Mouse (Mus musculus) embryonic fibroblast, embryonic 13.5 days (primary cell): Measurements from ENCODE around the gene Il2rb. TPM values are rescaled to one million over a fixed set of nuclear protein-coding genes. Genes with fewer than 3 reads are reported as not detected.

Source experiments
- H3K27ac ChIP-seq: 2 replicates; pipeline ENCODE4 v1.5.1; 2012; ENCODE audit warnings: low read length, control low read depth, inconsistent platforms; ENCODE audit not compliant: insufficient read depth
- H3K4me1 ChIP-seq: 2 replicates; pipeline ENCODE4 v1.6.1; 2011; ENCODE audit warnings: low read length; ENCODE audit not compliant: control insufficient read depth, insufficient read depth
- H3K4me3 ChIP-seq: 2 replicates; pipeline ENCODE4 v1.5.1; 2011; ENCODE audit warnings: mild to moderate bottlenecking, control low read depth, low read length; ENCODE audit not compliant: insufficient read depth
- CTCF ChIP-seq: IDR thresholded peaks from 2 replicates; pipeline ENCODE4 v1.5.1; 2011; ENCODE audit warnings: mild to moderate bottlenecking, control low read depth, low read length, moderate library complexity, borderline replicate concordance; ENCODE audit not compliant: insufficient read depth
- POLR2A ChIP-seq: IDR thresholded peaks from 2 replicates; pipeline ENCODE4 v1.6.1; 2011; ENCODE audit warnings: low read depth, mild to moderate bottlenecking, control low read depth, low read length, moderate library complexity
- polyA plus RNA-seq: library from polyadenylated mRNA; stranded (reverse); fragments of >200 nt; gene quantifications from 2 replicates; pipeline ENCODE4 v1.2.4, GENCODE M21; 2011; ENCODE audit warnings: low read depth; ENCODE audit not compliant: missing spikeins, insufficient read length

Il2rb gene
- polyA plus RNA-seq, result 0.25 TPM in 1 of 2 replicates, not detected in the other

- Histone ChIP-seq H3K27ac (no peak within 1 kb of the TSS), H3K4me3 (no peak within 1 kb of the TSS), H3K4me1 (no peaks in the 10 kb centered on the region)
- TF ChIP-seq CTCF, result no peak
These were observed at the start of gene Il2rb for GRCm38 (mm10) chr15:78494968-78495406. TSS of gene Il2rb (minus strand) at chr15:78495271.

GRCm38 (mm10) chr15:78544561-78545001 is 49.5 kb upstream of the Il2rb start, which contains the start of gene Sstr3:
TSS of gene Sstr3 (minus strand) at chr15:78544685.
- peaks cover 9% of the 10 kb centered on the region for H3K4me1 ChIP-seq
- no peak for TF ChIP-seq CTCF
- TF ChIP-seq POLR2A, result no peak
- no peak within 1 kb of the TSS for H3K4me3 ChIP-seq
- no peak within 1 kb of the TSS for H3K27ac ChIP-seq

- TF ChIP-seq CTCF, result no peak
- no peak for TF ChIP-seq POLR2A
- peaks cover 9% of the 10 kb centered on the region for H3K4me1 ChIP-seq
- H3K4me3 ChIP-seq, result no peak overlapping the region
- no peak overlapping the region for H3K27ac ChIP-seq
These were observed 49.0 kb upstream of the Il2rb start for GRCm38 (mm10) chr15:78544041-78544440.

DNA sequence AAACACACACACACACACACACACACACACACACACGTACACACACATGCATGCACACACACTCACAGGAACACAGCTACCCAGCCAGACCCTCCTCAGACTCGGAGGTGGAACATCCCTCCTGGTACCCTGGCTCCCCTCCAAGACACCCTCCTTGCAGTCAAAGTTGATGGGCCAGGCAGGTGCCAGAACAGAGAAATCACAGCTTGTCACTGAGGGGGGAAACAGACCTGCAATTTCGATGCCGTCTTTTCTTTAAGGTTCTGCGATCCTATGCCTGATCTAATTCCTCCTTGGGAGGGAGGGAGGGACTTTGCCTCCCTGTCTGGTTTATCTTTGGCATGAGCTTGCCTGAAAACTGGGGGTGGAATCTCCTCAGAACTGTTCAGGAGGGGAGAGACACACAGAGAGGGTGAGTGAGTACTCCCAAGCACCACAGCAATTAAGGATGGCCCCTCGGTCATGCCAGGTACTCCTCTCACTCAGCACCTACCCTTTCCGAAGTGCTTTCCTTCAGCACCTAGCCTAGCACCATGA is 47.8 kb upstream of the Il2rb start:
- no peak overlapping the region for H3K27ac ChIP-seq
- no peak for TF ChIP-seq CTCF
- TF ChIP-seq POLR2A, result no peak
- no peaks in the 10 kb centered on the region for H3K4me1 ChIP-seq
- H3K4me3 ChIP-seq, result no peak overlapping the region

GRCm38 (mm10) chr15:78542098-78542766 is 47.2 kb upstream of the Il2rb start:
- Histone ChIP-seq H3K4me3 (no peak overlapping the region), H3K4me1 (no peaks in the 10 kb centered on the region), H3K27ac (no peak overlapping the region)
- TF ChIP-seq CTCF (no peak), POLR2A (no peak)

- no peaks in the 10 kb centered on the region for H3K4me1 ChIP-seq
- no peak overlapping the region for H3K27ac ChIP-seq
- no peak overlapping the region for H3K4me3 ChIP-seq
- TF ChIP-seq CTCF, result no peak
- TF ChIP-seq POLR2A, result no peak
These were observed 46.5 kb upstream of the Il2rb start for GRCm38 (mm10) chr15:78541606-78542005.

DNA sequence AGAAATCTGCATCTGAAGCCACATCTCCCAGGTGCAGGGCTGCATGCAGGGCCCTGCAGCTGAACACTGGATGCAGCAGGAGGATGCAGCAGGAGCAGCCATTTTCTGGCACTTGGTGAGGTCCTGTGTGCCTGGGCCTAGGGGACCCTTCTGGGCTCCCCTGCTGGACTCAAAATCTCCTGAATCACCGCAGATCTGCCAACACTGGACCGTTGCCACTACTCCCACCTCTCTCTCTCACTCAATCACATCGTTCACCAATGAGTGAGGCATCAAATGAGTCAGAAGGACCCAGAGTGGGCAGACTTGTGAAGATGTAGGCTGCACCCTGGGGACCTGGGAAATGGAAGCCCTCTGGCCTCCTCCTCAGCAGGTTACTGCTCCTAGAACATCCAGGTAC is 46.0 kb upstream of the Il2rb start:
- TF ChIP-seq CTCF (no peak), POLR2A (no peak)
- no peak overlapping the region for H3K4me3 ChIP-seq
- H3K4me1 ChIP-seq, result no peaks in the 10 kb centered on the region
- H3K27ac ChIP-seq, result no peak overlapping the region

DNA sequence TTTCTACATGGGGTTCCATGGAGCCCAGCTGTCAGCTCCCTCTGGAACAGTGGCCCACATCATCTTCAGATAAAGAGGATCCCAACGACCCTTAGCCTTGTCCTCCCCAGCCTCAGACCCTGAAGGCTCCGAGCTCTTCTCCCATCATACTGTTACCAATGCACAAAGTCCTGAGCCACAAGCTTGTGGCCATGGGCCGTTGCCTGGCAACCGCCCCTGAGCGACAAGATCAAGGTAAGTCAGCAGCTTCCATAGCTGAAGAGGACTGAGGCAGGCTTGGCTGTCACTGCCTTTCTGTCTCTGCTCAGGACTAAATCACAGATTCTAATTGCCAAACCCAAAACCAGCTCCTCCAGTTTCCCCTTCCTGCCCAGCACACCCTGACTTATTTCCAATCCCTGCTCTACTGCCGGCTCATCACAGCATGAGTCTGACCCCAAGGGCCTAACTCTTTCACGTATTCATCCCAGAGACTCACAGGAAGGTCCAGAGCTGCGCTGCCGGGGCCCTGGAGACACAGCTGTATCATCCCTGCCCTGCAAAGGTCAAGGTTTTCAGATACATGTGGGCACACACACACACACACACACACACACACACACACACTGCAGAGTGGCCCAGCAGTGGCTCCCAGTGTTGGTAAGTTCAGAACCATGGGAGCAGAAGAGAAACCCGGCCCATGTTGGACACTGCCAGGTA is 40.8 kb upstream of the Il2rb start:
- H3K27ac ChIP-seq, result no peak overlapping the region
- TF ChIP-seq CTCF, result no peak
- TF ChIP-seq POLR2A, result no peak
- no peaks in the 10 kb centered on the region for H3K4me1 ChIP-seq
- no peak overlapping the region for H3K4me3 ChIP-seq

DNA sequence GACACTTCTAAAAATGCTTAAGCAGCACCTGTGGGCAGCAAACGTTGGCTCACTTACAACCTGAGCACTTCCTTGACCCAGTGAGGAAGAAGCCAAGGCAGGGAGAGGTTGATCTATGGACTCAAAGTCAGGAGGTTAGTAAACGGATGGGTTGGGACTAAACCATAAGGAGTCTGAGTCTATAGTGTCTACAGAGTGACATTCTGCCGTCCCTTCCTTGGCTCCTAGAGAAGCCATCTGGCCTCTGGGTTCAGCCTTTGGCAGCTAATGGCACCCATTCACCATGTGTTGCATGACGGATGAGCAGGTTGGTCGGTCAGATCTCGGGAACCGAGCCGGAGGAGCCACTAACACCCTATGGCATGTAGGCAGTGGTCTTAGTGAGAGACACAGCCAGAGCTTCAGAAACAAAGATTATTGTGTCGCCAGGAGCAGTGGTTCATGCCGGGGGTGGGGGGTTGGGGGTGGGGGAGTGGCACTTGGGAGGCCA is 38.3 kb upstream of the Il2rb start:
- H3K27ac ChIP-seq, result no peak overlapping the region
- no peak for TF ChIP-seq POLR2A
- no peak for TF ChIP-seq CTCF
- H3K4me1 ChIP-seq, result peaks cover 3% of the 10 kb centered on the region; the same call in 1 of the 2 replicates
- H3K4me3 ChIP-seq, result no peak overlapping the region
